ENCODE assay signal across 24 mouse cellular contexts in the genomic region with DNA sequence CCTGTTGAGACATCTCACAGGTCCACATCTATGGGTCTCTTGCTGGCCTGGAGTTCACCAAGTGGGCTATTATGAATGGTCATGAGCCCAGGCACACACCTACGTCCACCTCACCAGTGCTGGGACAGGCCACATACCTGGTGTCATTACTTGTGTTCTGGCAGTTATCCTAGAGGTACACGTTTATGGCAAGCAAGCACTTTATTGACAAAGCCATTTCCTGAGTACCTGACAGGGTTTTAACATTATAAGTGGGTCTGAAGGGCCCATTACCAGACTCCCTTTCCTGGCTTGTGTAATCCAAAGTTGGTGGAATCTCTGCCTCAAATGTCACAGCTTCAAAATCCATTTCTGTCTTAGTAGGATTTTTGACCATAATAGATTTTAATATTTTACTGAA. TPM values are rescaled to one million over a fixed set of nuclear protein-coding genes. Genes with fewer than 3 reads are reported as not detected.
"Had no signal": no experiment of that assay in that cellular context is flagged by ENCODE, and none has a peak within 500 bp of the region (broad histone marks: within the 10 kb centered on the region; RNA-seq: fewer than 3 reads in every experiment).

No protein-coding gene starts in this region.

- ATAC-seq: forebrain, embryonic 16.5 days; hindbrain, embryonic 16.5 days; inflammation-experienced regulatory T-cells, adult 6 months; intestine, embryonic 15.5 days; intestine, postnatal 0 days had no signal

- H3K27ac ChIP-seq: gastrocnemius, adult 2 months; heart, embryonic 10.5 days; hindbrain, embryonic 10.5 days; hindbrain, embryonic 12.5 days; hindbrain, embryonic 14.5 days; intestine, embryonic 15.5 days; layer of hippocampus, adult 2 months; left cerebral cortex, adult 2 months; limb, embryonic 10.5 days; limb, embryonic 12.5 days had no signal

- DNase-seq: gastrocnemius, adult 2 months; gastrocnemius, postnatal 10 days; gastrocnemius, postnatal 25 days; heart, postnatal 10 days; heart, postnatal 4 days; kidney, adult 18-20 months; kidney, adult 8-10 months; kidney, postnatal 10 days; kidney, postnatal 25 days; kidney, postnatal 4 days had no signal

- H3K9me3 ChIP-seq: heart, embryonic 10.5 days; heart, embryonic 12.5 days; hindbrain, embryonic 10.5 days; hindbrain, embryonic 12.5 days; intestine, embryonic 15.5 days; limb, embryonic 10.5 days; limb, embryonic 12.5 days had no signal

- H3K36me3 ChIP-seq: heart, embryonic 10.5 days; heart, embryonic 12.5 days; hindbrain, embryonic 10.5 days; hindbrain, embryonic 12.5 days; intestine, embryonic 15.5 days; limb, embryonic 10.5 days; limb, embryonic 12.5 days had no signal

- H3K9ac ChIP-seq: heart, embryonic 12.5 days; hindbrain, embryonic 12.5 days; hindbrain, embryonic 14.5 days; intestine, embryonic 15.5 days; limb, embryonic 12.5 days had no signal

- H3K27me3 ChIP-seq: heart, embryonic 12.5 days; hindbrain, embryonic 12.5 days; intestine, embryonic 15.5 days; limb, embryonic 12.5 days had no signal

- H3K4me2 ChIP-seq: heart, embryonic 12.5 days; hindbrain, embryonic 12.5 days; hindbrain, embryonic 14.5 days; intestine, embryonic 15.5 days; limb, embryonic 12.5 days had no signal

- H3K4me1 ChIP-seq: heart, embryonic 10.5 days; heart, embryonic 12.5 days; hindbrain, embryonic 10.5 days; hindbrain, embryonic 12.5 days; intestine, embryonic 15.5 days; limb, embryonic 12.5 days had no signal

- H3K4me3 ChIP-seq: gastrocnemius, adult 2 months; heart, embryonic 10.5 days; heart, embryonic 12.5 days; hindbrain, embryonic 10.5 days; hindbrain, embryonic 12.5 days; intestine, embryonic 15.5 days; layer of hippocampus, adult 2 months; left cerebral cortex, adult 2 months; limb, embryonic 10.5 days; limb, embryonic 12.5 days had no signal

RNA-seq across cellular contexts. Expression of a gene that starts 36.2 kb away (rescaled TPM):
- polyA plus RNA-seq: hindbrain, embryonic 10.5 days had no signal
